Mouse (Mus musculus): ENCODE results near the gene Ufsp2. TPM values are rescaled to one million over a fixed set of nuclear protein-coding genes. Genes with fewer than 3 reads are reported as not detected.

Gene Ufsp2
- polyA plus RNA-seq (2012; rRNA removed): 42.9 and 46.7 TPM in 2 replicates

GRCm38 (mm10) chr8:45975126-45975836 lies at the start of gene Ufsp2, which contains the start of gene 1700029J07Rik:
TSS of gene Ufsp2 (plus strand) at chr8:45975528.
TSS of gene 1700029J07Rik (minus strand) at chr8:45975252.

DNA sequence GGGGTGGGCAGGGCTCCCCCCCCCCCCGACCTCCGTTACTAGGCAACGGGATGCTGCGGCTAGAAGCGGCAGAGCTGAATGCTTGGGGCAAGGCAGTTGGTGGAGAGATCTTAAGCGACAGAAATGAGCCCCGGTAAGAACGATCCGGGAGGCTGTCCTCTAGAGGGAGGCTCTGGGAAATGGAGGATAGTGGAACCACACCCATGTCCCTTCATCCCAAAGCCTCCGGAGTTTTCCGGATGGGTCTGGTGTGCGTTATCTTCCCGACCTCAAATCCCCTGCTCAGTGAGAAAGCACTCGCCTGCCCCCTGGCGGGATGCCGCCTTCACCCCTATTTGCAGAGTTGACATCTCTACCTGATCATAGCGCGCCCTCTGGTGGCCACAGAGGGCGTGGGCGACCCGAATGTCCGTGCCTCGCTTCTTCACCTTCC lies 40.7 kb upstream of the Ufsp2 start, which contains the start of gene Ccdc110:
Gene Ccdc110, plus strand, starts transcription at position 38 of the 433 bp plus-strand sequence.

DNA sequence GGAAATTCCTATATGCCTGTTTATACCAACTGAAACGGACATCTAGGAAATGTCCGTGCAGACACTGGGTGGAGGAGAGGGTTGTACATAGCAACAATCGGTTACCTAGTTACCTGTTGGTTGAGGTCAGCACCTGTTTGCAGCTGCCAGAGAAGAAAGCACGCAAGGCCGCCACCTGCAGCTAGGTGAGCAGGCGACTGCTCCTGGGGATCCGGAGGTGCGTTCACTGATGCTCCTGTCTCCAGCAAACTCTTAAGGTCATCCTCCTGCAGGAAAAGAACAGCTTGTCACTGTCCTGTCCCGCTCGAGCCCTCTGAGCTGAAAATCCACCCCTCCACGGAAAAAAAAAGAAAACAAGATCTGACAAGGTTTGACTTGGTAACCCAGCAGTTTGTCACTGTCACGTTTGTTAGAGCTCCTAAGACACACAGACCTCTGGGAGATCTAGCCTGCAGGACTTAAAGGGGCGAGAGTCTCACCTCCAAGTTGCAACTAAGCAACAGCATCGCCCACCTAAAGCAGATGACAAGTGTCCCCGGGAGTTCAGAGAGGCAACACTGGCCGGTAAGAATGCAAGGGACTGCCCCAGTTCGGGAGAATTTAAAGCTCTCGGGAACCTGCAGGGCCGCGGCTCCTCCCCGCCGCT lies 23.9 kb downstream of the Ufsp2 start, which contains the start of gene Lrp2bp:
Gene Lrp2bp, plus strand, starts transcription at position 166 of the 646 bp plus-strand sequence.

DNA sequence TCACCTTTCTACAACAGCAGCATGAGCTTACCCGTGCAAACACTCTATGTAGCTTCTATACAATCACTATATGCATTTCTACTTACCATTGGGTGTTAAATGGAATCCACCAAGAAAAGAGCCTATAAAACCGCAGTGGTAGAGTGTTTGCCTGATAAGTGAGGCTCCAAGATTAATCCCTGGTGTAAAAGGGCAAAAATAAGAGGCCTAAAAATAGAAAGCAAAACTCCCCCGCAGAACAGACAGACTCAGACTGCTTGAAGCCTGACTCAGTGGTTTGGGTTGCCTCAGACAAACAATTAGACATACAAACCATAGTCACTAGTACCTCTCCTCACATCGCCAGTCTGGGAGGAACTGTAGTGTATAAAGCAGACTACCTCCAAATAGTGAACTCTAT lies 30.3 kb downstream of the Ufsp2 start, which contains the start of gene Ankrd37:
Gene Ankrd37, minus strand, starts transcription at position 112 of the 400 bp plus-strand sequence.

Other genes with a start within 250 kb of the Ufsp2 start
- gene Pdlim3, start 90.1 kb upstream of the Ufsp2 start, polyA plus RNA-seq (2012; rRNA removed): 3.4 and 10.3 TPM in 2 replicates
- gene Ccdc110, start 40.9 kb upstream of the Ufsp2 start, polyA plus RNA-seq (2012; rRNA removed): 0.10 and 0.20 TPM in 2 replicates
- 8.7 and 10.1 TPM in 2 replicates for gene 1700029J07Rik, start 276 bp upstream of the Ufsp2 start, polyA plus RNA-seq (2012; rRNA removed)
- gene Lrp2bp, start 23.8 kb downstream of the Ufsp2 start, polyA plus RNA-seq (2012; rRNA removed): 0.25 and 0.27 TPM in 2 replicates
- gene Ankrd37, start 30.2 kb downstream of the Ufsp2 start, polyA plus RNA-seq (2012; rRNA removed): 34.2 and 35.2 TPM in 2 replicates
- gene Cfap97, start 176.2 kb downstream of the Ufsp2 start, polyA plus RNA-seq (2012; rRNA removed): 12.5 and 12.9 TPM in 2 replicates
- gene Snx25, start 176.6 kb downstream of the Ufsp2 start, polyA plus RNA-seq (2012; rRNA removed): 23.8 and 25.2 TPM in 2 replicates
- 710 and 754 TPM in 2 replicates for gene Slc25a4, start 235.8 kb downstream of the Ufsp2 start, polyA plus RNA-seq (2012; rRNA removed)

All from central nervous system, embryonic 18 days (tissue).